In genomic region chr7:118111128-118111527, GRCm38 (mm10) we compare ENCODE assay signal across 8 mouse cellular contexts. TPM values are rescaled to one million over a fixed set of nuclear protein-coding genes. Genes with fewer than 3 reads are reported as not detected.
DNase-seq lines count a peak whose midpoint lies in the region; ATAC-seq lines count a peak whose summit lies in the region.
"Had no signal": no experiment of that assay in that cellular context is flagged by ENCODE, and none has a peak within 500 bp of the region (broad histone marks: within the 10 kb centered on the region; RNA-seq: fewer than 3 reads in every experiment).

No protein-coding gene starts in this region.

- H3K4me2 ChIP-seq in liver, embryonic 11.5 days = peak overlapping the region; percentile 95
- peak overlapping the region; percentile 26; the same call in 1 of the 2 replicates for H3K4me2 ChIP-seq in forebrain, embryonic 11.5 days (ENCODE audit: low read depth, low read length, severe bottlenecking)
- peak overlapping the region; percentile 97 for H3K4me2 ChIP-seq in limb, embryonic 13.5 days (replicated peaks)
- H3K4me2 ChIP-seq in neural tube, embryonic 15.5 days = peak overlapping the region; percentile 28

- no peaks in the 10 kb centered on the region for H3K27me3 ChIP-seq in liver, embryonic 11.5 days (replicated peaks; ENCODE audit: control insufficient read depth, insufficient read depth, low read length)
- H3K27me3 ChIP-seq in forebrain, embryonic 11.5 days (ENCODE audit: control insufficient read depth, insufficient read depth, low read length) = no peaks in the 10 kb centered on the region
- H3K27me3 ChIP-seq in limb, embryonic 13.5 days = no peaks in the 10 kb centered on the region
- H3K27me3 ChIP-seq in neural tube, embryonic 15.5 days (replicated peaks) = no peaks in the 10 kb centered on the region

- H3K4me3 ChIP-seq in liver, embryonic 11.5 days (ENCODE audit: low read depth, low read length) = peak overlapping the region; percentile 100
- no peak overlapping the region; the same call in 1 of the 2 replicates for H3K4me3 ChIP-seq in forebrain, embryonic 11.5 days (ENCODE audit: low read depth, low read length)
- H3K4me3 ChIP-seq in limb, embryonic 13.5 days = peak overlapping the region; percentile 12; the same call in 1 of the 2 replicates
- no peak overlapping the region for H3K4me3 ChIP-seq in neural tube, embryonic 15.5 days (replicated peaks)

- H3K4me1 ChIP-seq in liver, embryonic 11.5 days (replicated peaks; ENCODE audit: control insufficient read depth, insufficient read depth, low read length) = peaks cover 42% of the 10 kb centered on the region
- peaks cover 15% of the 10 kb centered on the region; the same call in 1 of the 2 replicates for H3K4me1 ChIP-seq in forebrain, embryonic 11.5 days (replicated peaks; ENCODE audit: control insufficient read depth, insufficient read depth, low read length)
- H3K4me1 ChIP-seq in limb, embryonic 13.5 days = peaks cover 46% of the 10 kb centered on the region
- peaks cover 58% of the 10 kb centered on the region for H3K4me1 ChIP-seq in neural tube, embryonic 15.5 days

- no peak overlapping the region; the same call in 1 of the 2 replicates for H3K27ac ChIP-seq in liver, embryonic 11.5 days (ENCODE audit: low read depth, low read length)
- H3K27ac ChIP-seq in forebrain, embryonic 11.5 days (ENCODE audit: low read depth, low read length) = no peak overlapping the region
- H3K27ac ChIP-seq in limb, embryonic 13.5 days = no peak overlapping the region
- H3K27ac ChIP-seq in neural tube, embryonic 15.5 days (replicated peaks) = no peak overlapping the region

- peak overlapping the region; percentile 43 for H3K9ac ChIP-seq in liver, embryonic 11.5 days (ENCODE audit: low read depth, low read length)
- no peak overlapping the region; the same call in 1 of the 2 replicates for H3K9ac ChIP-seq in forebrain, embryonic 11.5 days (ENCODE audit: low read length)
- peak overlapping the region; percentile 55; the same call in 1 of the 2 replicates for H3K9ac ChIP-seq in limb, embryonic 13.5 days
- H3K9ac ChIP-seq in neural tube, embryonic 15.5 days (replicated peaks) = no peak overlapping the region

- no peak for DNase-seq in liver, embryonic 11.5 days (ENCODE audit: low spot score)
- no peak for DNase-seq in liver
- no peak for DNase-seq in forebrain, embryonic 11.5 days (ENCODE audit: low spot score)
- DNase-seq in cerebellum, postnatal 14 days = no peak
- DNase-seq in ovary, postnatal 10 days (ENCODE audit: low spot score) = no peak
- DNase-seq: gastrocnemius, postnatal 25 days had no signal

- peaks cover 84% of the 10 kb centered on the region for H3K36me3 ChIP-seq in liver, embryonic 11.5 days (ENCODE audit: control insufficient read depth, insufficient read depth, low read length)
- H3K36me3 ChIP-seq in forebrain, embryonic 11.5 days (ENCODE audit: control insufficient read depth, insufficient read depth, low read length) = peaks cover 27% of the 10 kb centered on the region; the same call in 1 of the 2 replicates
- H3K36me3 ChIP-seq in limb, embryonic 13.5 days = peaks cover 85% of the 10 kb centered on the region
- peaks cover 82% of the 10 kb centered on the region for H3K36me3 ChIP-seq in neural tube, embryonic 15.5 days

- 71% methylated on average over 3 of the region's 3 CpGs for WGBS in liver, embryonic 11.5 days
- WGBS in forebrain, embryonic 11.5 days = 88% methylated on average over 3 of the region's 3 CpGs
- 80% methylated on average over 3 of the region's 3 CpGs for WGBS in limb, embryonic 13.5 days
- 84% methylated on average over 3 of the region's 3 CpGs for WGBS in neural tube, embryonic 15.5 days

- ATAC-seq in liver, embryonic 11.5 days (replicated peaks; ENCODE audit: low FRiP score) = no peak
- no peak for ATAC-seq in forebrain, embryonic 11.5 days (replicated peaks; ENCODE audit: low FRiP score)
- no peak for ATAC-seq in limb, embryonic 13.5 days (ENCODE audit: low FRiP score, low read depth)
- no peak for ATAC-seq in neural tube, embryonic 15.5 days (ENCODE audit: low FRiP score)

- H3K9me3 ChIP-seq in liver, embryonic 11.5 days (ENCODE audit: control insufficient read depth, low read length) = no peaks in the 10 kb centered on the region
- no peaks in the 10 kb centered on the region for H3K9me3 ChIP-seq in forebrain, embryonic 11.5 days (ENCODE audit: control insufficient read depth, low read length)
- no peaks in the 10 kb centered on the region for H3K9me3 ChIP-seq in limb, embryonic 13.5 days
- H3K9me3 ChIP-seq in neural tube, embryonic 15.5 days (replicated peaks) = no peaks in the 10 kb centered on the region

RNA-seq across cellular contexts. Expression of gene Rps15a, which starts 4.9 kb away (rescaled TPM):
- 865 and 937 TPM in 2 replicates for polyA plus RNA-seq in liver, embryonic 11.5 days (2014; fragmentation: Nextera tagmentation; extraction: Ambion mirVana)
- 574 and 627 TPM in 2 replicates for polyA plus RNA-seq in forebrain, embryonic 11.5 days (2014; fragmentation: Nextera tagmentation; extraction: Ambion mirVana)
- polyA plus RNA-seq in limb, embryonic 13.5 days (2015; fragmentation: Nextera tagmentation; extraction: Ambion mirVana) = 845 and 864 TPM in 2 replicates
- polyA plus RNA-seq in neural tube, embryonic 15.5 days (2015; fragmentation: Nextera tagmentation; extraction: Ambion mirVana) = 410 and 450 TPM in 2 replicates

RNA-seq across cellular contexts. Expression of gene Arl6ip1, which starts 18.3 kb away (rescaled TPM):
- polyA plus RNA-seq in liver, embryonic 11.5 days (2014; fragmentation: Nextera tagmentation; extraction: Ambion mirVana) = 279 and 288 TPM in 2 replicates
- polyA plus RNA-seq in forebrain, embryonic 11.5 days (2014; fragmentation: Nextera tagmentation; extraction: Ambion mirVana) = 463 and 475 TPM in 2 replicates
- 510 and 524 TPM in 2 replicates for polyA plus RNA-seq in limb, embryonic 13.5 days (2015; fragmentation: Nextera tagmentation; extraction: Ambion mirVana)
- 500 and 542 TPM in 2 replicates for polyA plus RNA-seq in neural tube, embryonic 15.5 days (2015; fragmentation: Nextera tagmentation; extraction: Ambion mirVana)

Comparison
In these comparisons a context has a peak if more than half of its experiments do, and no peak if none do; other contexts are left out.
1. H3K4me2 ChIP-seq: peak in every context shown above with its lines; median percentile 97 in limb, embryonic 13.5 days; 95 in liver, embryonic 11.5 days; 28 in neural tube, embryonic 15.5 days; 26 in forebrain, embryonic 11.5 days.
2. H3K4me3 ChIP-seq: peak in liver, embryonic 11.5 days (single experiment) and limb, embryonic 13.5 days (single experiment); none in forebrain, embryonic 11.5 days (single experiment) and neural tube, embryonic 15.5 days (single experiment).
3. H3K9ac ChIP-seq: peak in liver, embryonic 11.5 days (single experiment) and limb, embryonic 13.5 days (single experiment); none in forebrain, embryonic 11.5 days (single experiment) and neural tube, embryonic 15.5 days (single experiment).